Mouse (Mus musculus): ENCODE data around the gene Mctp1. TPM values are rescaled to one million over a fixed set of nuclear protein-coding genes. Genes with fewer than 3 reads are reported as not detected.
"Not testable (repeated sequence)": the region's sequence is repeated elsewhere in the genome, so short reads cannot be mapped to it uniquely, and the experiment has no call there.

Gene Mctp1
- total RNA-seq (2021): 10 to 100 TPM; 35.3 to 59.5 TPM

DNA sequence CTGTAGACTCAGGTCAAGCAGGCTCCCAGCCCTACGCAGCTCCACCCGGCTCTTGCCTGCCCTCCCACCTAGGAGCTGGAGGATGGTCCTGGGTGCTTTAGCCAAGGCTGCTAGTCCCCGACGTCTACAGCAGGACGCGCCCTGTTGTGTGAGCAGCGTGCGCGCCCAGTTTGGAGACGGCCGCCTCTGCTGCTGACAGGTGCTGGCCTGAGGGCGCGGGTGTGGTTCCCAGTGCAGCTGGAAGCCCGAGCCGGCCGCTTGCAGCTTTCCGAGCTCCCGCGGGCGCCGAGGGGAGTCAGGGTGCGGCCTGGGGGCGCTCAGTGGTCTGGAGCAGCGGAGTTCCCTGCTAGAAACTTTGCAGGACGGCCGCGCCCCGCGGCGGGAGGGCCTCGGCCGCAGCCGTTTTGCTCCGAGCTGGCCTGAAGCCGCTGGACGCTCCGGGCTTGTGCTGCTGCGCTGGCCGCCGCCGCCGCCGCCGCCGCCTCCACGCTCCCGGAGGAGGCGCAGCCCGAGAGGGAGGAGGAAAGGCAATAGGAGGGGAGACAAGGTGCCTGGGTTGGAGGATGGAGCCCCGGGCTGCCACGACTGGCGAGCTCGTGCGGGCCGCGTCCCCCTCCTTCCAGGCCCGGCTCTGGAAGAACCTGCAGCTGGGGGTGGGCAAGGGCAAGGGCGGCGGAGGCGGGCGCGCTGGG lies at the start of gene Mctp1:
Gene Mctp1, plus strand, starts transcription at position 564 of the 692 bp plus-strand sequence.
- intact Hi-C loops (cut with DNase I): no loop called here
- DNase-seq (ENCODE audit: low spot score in 2 of 2): peak; percentile 43 to 66

DNA sequence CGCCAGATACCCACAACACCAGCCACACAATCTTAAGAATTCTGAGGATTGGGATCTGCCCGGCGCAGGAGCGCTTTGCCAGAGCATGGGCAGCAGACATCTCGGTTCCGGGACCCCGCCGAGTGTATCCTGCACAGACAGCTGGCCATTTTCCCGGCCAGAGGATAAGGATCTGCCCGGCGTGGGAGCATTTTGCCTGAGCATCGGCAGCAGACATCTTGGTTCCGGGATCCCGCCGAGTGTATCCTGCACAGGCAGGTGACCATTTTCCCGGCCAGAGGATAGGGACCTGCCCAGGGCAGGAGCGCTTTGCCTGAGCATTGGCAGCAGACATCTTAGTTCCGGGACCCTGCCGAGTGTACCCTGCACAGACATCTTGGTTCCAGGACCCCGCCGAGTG lies 38.4 kb upstream of the Mctp1 start:
- DNase-seq (ENCODE audit: low spot score in 2 of 2); intact Hi-C loops (cut with DNase I): not testable (repeated sequence)

DNA sequence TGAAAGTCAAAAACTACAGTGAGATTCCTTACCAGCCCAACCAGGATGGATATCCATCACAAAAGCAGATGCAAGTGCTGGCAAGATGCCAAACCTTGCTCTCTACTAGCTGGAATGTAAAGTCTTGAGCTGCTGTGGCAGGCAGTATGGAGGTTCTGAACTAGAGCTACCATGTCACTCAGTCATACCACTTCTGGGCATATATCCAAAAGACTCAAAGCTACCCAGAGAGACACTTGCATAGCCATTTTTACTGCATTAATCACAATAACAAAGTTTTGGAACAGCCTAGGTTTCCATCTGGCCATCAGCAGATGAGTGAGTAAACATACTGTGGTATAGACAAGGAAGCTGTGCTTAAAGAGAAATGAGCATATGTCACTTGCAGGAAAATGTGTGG lies 25.6 kb upstream of the Mctp1 start:
- intact Hi-C loops (cut with DNase I): no loop called here
- DNase-seq (ENCODE audit: low spot score in 2 of 2): peak in 1 of 2 experiments; percentile 4

DNA sequence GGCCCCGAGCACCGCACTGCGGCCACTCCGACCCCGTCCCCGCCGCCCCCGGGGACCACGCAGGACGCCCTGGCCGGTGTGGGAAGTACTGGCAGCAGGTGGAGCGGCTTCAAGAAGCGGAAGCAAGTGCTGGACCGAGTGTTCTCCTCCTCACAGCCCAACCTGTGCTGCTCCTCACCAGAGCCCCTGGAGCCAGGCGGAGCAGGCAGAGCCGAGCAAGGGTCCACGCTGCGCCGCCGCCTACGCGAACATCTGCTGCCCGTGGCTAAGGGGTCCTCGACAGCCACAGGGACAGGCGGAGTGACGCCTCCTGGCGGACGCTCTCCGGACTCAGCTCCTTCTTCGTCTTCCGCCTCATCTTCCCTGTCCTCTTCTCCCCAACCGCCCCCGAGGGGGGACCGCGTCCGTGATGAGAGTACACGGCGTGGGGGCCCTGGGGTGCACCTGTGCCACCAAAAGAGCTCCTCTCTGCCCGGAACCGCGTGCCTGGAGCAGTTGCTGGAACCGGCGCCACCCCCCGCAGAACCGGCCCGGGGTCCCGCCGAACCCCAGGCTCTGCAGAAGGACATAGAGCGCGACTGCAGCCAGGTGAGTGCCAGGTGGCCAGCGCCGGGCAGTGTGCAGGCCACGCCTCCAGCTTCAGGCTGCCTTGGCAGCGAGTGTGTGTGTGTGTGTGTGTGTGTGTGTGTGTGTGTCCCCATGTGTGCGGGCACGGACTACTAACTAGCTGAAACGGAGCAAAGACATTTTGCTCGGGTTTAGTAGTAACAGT lies 515 bp downstream of the Mctp1 start:
- intact Hi-C loops (cut with DNase I): loop anchor here (5.0 kb wide), 1 partner anchor 168 kb away; no protein-coding TSS in a partner anchor
- DNase-seq (ENCODE audit: low spot score in 2 of 2): peak; percentile 38 to 62

DNA sequence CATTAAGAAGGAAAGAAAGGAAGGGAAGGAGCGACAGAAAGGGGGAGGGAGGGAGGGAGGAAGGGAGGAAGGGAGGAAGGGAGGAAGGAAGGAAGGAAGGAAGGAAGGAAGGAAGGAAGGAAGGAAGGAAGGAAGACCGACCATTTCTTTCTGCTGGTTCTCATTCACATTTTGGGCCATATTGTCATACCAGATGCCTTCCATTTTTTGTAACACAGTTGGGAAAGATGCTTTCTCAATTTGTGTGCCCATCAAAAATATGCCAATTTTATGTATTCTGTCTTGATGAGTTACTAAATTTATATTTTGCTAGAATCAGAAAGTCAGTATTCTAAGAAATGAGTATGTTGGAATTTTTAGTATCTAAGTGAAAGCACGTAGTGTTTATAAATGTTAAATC lies 4.3 kb downstream of the Mctp1 start:
- no peak for DNase-seq (ENCODE audit: low spot score in 2 of 2)
- intact Hi-C loops (cut with DNase I): loop anchor here (5.0 kb wide), 1 partner anchor 171 kb away; no protein-coding TSS in a partner anchor

DNA sequence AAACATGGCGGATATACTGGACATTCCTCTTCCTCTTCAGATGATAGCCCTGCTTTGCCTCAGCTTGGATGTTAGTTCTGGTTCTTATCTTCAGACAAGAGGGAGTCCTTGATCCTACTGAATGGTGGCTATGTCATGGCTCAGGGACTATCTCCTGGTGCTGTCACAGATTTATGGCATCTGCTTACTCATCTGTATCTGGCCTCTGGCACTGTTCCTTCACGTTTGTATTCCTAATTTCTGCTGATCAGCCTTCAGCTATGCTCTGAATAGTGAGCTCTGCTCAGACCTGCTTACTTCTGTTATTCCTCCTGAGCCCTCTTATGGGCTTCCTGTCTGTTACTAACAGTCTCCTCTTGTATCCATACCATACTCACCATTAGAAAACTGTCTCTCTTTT lies 7.6 kb downstream of the Mctp1 start:
- DNase-seq (ENCODE audit: low spot score in 2 of 2): no peak
- intact Hi-C loops (cut with DNase I): no loop called here

DNA sequence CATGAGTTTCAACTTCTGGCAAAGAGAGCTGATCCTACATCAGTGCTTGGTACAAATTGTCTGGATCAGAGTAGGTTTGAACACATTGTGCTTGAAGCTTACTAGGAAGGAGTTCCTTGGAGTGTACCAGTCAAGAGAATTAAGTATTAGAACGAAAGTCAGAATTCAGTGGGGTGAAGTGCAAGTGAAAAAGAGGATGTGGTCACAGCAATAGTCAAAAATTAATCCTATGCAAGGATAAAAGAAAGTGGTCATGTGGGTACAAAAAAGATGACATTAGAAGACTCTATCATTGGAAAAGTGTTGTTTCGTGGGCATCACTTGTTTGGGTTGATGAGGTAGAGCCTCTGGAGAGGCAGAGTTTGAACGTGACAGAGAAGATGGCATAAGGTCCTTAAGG lies 8.8 kb downstream of the Mctp1 start:
- no peak for DNase-seq (ENCODE audit: low spot score in 2 of 2)
- intact Hi-C loops (cut with DNase I): no loop called here

DNA sequence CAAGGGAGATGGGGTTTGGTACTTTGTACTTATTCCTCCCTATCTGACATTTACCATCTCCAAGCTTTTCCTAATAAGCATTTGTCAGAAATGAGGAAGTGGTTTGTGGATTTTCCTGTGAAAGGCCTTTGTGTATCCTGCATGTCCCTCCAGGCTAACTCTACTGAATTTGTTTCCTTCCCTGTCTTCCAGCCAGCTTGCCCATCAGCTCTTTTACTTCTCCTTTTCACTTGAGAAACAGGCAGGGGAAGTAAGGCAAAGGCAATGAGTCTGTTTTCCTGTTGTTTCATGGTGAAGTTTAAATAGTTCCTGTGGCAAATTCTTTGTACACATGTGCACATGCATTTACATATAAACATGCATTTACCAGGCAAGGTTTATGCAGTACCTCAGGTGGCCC lies 11.6 kb downstream of the Mctp1 start:
- no peak for DNase-seq (ENCODE audit: low spot score in 2 of 2)
- intact Hi-C loops (cut with DNase I): no loop called here

DNA sequence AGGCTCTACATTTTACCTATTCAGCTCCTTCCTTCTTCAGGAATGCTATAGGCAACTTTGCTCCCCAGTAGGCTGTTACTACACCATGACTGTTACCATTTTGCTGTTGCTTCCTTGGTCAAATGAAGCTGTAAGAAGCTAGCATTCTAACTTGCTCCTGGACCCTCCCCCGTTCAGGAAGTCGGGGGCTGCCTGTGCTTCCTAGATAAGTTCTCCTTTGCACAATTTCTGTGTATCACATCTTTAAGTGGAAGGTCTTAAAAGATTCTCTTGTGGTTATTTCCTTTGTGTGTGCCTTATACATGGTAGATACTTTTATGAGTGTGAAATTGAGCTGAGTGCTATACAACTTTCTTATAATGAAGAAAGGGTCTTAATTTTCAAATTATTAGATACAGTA lies 25.0 kb downstream of the Mctp1 start:
- intact Hi-C loops (cut with DNase I): no loop called here
- DNase-seq (ENCODE audit: low spot score in 2 of 2): no peak

DNA sequence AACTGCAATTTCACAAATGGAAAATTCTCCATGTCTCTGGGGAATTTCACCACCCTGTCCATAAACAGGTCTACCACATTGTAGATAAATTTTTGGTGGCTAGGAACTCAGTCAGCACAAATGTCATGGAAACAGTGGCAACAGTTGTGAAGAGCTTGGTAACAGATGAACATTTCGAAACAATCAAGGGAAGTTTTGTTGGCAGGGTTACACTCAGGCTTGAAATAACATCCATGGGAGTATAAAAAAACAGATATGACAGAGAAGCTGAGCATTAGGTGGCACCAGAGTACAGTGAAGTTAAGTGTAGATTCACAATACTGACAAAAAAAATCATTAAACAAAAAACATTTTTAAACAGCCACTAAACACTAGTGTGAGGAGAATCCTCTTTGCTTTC lies 26.3 kb downstream of the Mctp1 start:
- DNase-seq (ENCODE audit: low spot score in 2 of 2): peak in 1 of 2 experiments; percentile 38
- intact Hi-C loops (cut with DNase I): loop anchor here (5.0 kb wide), 1 partner anchor 272 kb away; no protein-coding TSS in a partner anchor

DNA sequence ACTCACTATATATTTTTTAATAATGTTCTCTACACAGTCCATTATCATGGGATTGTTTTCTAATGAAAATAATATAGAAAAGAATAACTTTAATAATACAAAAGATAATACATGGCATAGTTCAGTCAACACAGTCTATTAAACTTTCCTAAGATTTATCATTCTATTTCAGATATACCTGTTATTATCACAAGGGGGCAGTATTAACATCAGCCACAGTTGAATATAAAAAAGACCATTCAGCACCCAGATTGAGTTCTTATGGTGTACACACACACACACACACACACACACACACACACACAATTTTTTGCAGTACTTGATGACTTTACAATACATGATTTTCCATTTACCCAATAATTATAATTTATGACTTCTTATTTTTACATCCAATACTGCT lies 31.0 kb downstream of the Mctp1 start:
- intact Hi-C loops (cut with DNase I): no loop called here
- DNase-seq (ENCODE audit: low spot score in 2 of 2): no peak

DNA sequence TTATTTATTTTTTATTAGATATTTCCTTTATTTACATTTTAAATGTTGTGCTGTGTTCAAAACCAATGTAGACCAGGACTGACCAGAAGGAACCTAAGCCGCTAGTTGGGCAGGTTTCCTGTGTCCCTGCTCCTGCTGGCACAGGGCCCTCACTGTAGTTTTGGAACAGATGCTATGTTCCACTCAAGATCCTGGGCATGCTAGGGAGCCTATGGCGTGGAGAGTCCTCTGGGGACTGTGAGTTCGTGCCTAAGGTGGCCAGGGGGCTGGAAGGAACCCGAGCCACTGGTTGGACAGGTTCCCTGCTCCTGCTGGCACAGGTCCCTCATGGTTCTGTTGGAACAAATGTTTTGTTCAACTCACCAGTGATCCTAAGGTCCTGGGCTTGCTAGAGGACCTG lies 35.8 kb downstream of the Mctp1 start:
- intact Hi-C loops (cut with DNase I): no loop called here
- DNase-seq (ENCODE audit: low spot score in 2 of 2): no peak

DNA sequence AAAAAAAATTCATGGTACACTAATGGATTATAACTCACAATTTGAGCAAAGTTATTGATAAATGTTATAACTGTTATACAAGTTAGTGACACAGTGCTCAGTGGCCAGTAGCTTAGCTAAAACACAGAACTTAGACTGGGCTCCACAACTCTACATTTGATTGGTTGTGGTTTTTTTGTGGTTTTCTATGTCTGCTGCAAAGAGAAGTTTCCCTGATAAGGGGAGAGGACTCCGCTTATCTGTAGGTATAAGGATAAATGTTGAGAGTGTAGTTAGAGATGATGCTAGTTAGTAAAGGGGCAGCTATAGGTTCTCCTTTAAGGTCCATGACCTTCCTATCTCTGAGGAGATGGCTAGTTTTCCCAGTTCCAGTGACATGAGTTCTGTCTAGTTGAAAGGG lies 36.7 kb downstream of the Mctp1 start:
- no peak for DNase-seq (ENCODE audit: low spot score in 2 of 2)
- intact Hi-C loops (cut with DNase I): no loop called here

DNA sequence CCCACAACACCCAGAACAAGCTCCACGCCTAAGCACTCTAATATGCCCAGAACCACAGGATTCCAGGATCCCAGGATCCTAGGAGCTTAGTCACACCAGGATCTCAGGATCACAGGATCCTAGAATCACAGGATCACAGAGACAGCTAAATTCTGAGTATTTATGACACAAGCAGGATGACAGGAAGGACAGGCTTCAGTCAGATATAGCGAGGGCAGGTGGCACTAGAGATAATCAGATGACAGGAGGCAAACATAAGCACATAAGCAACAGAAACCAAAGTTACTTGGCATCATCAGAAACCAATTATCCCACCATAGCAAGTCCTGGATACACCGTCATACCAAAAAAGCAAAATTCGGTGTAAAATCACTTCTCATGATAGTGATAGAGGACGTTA lies 37.8 kb downstream of the Mctp1 start:
- intact Hi-C loops (cut with DNase I): no loop called here
- DNase-seq (ENCODE audit: low spot score in 2 of 2): no peak

DNA sequence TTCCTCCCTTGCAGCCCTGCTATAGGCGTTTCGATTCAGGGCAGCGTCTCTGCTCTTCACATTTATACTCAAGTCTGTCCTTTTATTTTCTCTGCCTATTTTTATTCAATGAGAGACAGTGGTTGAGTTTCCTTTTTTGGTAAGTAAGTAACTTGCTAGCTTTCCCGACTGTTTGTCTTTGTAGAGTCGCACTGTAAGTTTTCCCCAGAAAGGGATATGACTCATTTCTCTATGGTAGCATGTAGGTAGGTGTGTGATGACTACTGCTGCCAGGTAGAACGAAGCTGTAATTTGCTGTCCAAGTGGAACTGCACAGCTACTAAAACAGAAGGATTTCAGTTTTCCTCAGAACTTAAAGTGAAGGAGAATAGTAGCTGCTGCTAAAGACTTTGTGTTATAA lies 45.1 kb downstream of the Mctp1 start:
- intact Hi-C loops (cut with DNase I): loop anchor here (5.0 kb wide), 1 partner anchor 172 kb away; no protein-coding TSS in a partner anchor
- DNase-seq (ENCODE audit: low spot score in 2 of 2): peak; percentile 28 to 88

DNA sequence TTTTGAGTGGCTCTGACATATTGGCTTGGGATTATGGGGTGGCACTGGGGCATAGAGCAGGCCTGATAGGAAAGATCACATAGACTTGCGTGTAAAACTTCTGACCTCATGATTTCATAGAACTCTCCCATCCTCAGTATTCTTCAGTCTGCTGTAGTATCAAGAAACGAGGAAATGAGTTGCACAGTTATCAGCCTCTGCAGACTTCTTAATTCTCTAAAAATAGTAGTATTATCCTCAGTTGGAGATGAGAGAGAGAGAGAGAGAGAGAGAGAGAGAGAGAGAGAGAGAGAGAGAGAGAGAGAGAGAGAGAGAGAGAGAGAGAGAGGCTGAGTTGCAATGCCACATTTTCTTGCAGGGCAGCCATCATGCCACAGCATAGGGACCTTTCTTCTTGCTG lies 45.6 kb downstream of the Mctp1 start:
- DNase-seq (ENCODE audit: low spot score in 2 of 2): no peak
- intact Hi-C loops (cut with DNase I): loop anchor here (5.0 kb wide), 2 partner anchors 173 to 252 kb away; no protein-coding TSS in a partner anchor

DNA sequence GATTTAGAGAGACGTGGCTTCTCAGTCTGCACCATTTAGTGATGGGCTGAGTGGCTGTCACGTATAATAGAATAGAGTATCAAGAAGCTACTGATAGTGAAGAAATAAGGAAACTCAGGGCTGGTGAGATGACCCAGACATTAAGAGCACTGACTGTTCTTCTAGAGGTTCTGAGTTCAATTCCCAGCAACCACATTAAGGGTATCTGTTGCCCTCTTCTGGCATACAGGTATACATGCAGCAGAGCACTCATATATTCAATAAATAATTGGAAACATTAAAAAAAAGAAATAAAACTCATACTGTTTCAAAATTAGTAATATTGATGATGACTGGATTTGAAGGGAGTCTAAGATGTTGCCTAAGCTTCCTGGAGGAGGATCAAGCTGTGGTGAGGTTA lies 47.6 kb downstream of the Mctp1 start:
- intact Hi-C loops (cut with DNase I): loop anchor here (5.0 kb wide), 1 partner anchor 250 kb away; no protein-coding TSS in a partner anchor
- no peak for DNase-seq (ENCODE audit: low spot score in 2 of 2)

DNA sequence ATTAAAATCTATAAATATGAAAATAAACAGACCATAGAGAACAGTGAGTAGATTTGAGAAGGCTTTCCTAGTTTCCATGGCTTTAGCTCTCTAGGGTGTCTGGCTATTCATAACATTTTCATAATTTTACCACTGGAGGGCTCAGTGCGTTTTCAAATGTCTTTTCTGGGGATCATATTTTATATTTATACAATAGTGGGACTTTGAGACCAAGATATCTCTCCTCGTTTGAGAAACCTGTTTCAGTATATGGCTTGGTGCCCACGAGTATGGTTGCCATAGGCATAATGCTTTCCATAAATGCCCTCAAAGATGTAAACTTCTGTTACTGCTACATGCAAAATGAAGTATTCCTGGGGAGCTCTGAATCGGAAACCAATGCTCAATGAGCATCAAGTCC lies 49.1 kb downstream of the Mctp1 start:
- intact Hi-C loops (cut with DNase I): loop anchor here (5.0 kb wide), 1 partner anchor 249 kb away; no protein-coding TSS in a partner anchor
- peak in 1 of 2 experiments; percentile 59 for DNase-seq (ENCODE audit: low spot score in 2 of 2)

DNA sequence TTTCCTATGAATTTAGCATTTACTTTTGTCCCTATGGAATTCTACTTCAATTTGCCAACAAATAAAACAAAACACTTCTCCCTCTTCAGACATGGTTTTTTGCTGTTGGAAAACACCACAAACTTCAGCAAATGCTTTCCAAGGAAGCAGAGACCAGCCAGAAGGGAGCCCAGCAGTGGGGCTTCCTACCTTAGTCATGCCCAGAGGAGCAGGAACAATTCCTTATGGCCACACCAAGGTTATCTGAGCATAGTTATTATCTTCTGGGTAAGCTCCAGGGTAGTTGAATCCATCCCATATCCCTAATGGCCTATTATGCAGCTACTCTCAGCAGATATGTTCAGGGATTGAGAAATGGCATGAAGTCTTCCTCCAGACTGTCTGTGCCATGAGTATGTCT lies 52.1 kb downstream of the Mctp1 start:
- intact Hi-C loops (cut with DNase I): no loop called here
- DNase-seq (ENCODE audit: low spot score in 2 of 2): no peak

DNA sequence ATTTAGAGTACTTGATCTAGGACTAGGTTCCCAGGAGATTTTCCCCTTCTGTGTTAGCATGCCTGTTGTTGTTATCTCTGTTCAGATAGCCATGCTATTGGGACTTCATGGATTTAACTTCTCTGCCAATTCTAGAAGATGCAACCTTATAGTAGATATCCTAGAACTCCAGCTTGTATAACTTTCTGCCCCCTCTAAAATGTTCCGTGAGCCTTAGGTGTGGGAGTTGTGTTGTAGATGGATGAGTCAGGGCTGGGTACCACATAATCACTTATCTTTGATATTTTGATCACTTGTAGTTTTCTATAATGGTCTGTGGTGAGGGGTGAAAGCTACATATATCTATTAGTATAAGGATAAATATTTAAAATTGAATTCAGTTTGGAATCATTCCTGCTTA lies 54.4 kb downstream of the Mctp1 start:
- intact Hi-C loops (cut with DNase I): no loop called here
- peak in 1 of 2 experiments; percentile 47 for DNase-seq (ENCODE audit: low spot score in 2 of 2)

DNA sequence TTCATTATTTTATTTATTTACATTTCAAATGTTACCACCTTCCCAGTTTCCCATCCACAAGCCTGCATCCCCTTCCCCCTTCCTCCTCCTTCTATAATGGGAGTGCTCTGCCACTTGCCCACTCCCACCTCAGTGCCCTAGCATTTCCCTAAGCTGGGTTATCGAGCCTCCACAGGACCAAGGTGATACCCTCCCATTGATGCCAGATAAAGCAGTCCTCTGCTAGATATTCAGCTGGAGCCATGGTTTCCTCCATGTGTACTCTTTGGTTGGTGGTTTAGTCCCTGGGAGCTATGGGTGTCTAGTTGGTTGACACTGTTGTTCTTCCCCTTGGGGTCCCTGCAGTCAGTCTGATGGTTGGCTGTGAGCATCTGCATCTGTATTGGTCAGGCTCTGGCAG lies 61.7 kb downstream of the Mctp1 start:
- intact Hi-C loops (cut with DNase I): no loop called here
- no peak for DNase-seq (ENCODE audit: low spot score in 2 of 2)
